Mouse (Mus musculus) testis, adult 2 months (tissue): ENCODE measurements around the gene Ssu72.

Source experiments
- CTCF ChIP-seq: fragments of 200-500 bp; IDR thresholded peaks from 2 replicates; pipeline ENCODE4 v1.5.1; 2012; ENCODE audit warnings: low read depth, mild to moderate bottlenecking, inconsistent platforms, low read length, moderate library complexity; ENCODE audit not compliant: control insufficient read depth, insufficient read depth, insufficient replicate concordance
- POLR2A ChIP-seq: fragments of 200-500 bp; IDR thresholded peaks from 2 replicates; pipeline ENCODE4 v1.6.1; 2012; ENCODE audit warnings: low read depth, mild to moderate bottlenecking, inconsistent platforms, low read length, moderate library complexity; ENCODE audit not compliant: control insufficient read depth

DNA sequence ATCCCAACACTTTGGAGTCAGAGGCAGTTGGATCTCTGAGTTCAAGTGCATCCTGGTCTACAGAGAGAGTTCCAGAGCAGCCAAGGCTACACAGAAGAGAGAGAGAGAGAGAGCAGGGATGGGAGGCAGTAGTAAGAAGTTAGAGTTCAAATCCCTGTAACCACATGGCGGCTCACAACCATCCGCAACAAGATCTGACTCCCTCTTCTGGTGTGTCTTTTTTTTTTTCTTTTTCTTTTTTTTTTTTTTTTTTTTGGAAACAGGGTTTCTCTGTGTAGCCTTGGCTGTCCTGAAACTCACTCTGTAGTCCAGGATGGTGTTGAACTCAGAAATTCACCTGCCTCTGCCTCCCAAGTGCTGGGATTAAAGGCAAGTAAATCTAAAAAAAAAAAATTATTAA lies 32.5 kb upstream of the Ssu72 start:
- TF ChIP-seq CTCF = no peak
- no peak for TF ChIP-seq POLR2A
